Mouse (Mus musculus) midbrain, embryonic 15.5 days (tissue): ENCODE measurements around the gene Gm28230. TPM values are rescaled to one million over a fixed set of nuclear protein-coding genes. Genes with fewer than 3 reads are reported as not detected.

Experiments used
- ATAC-seq: fragments of 200-750 bp; cut with Nextera tagmentation; replicated peaks from 2 replicates; pipeline ENCODE4 v1.8.0; 2017; ENCODE audit warnings: moderate TSS enrichment
- H3K27ac ChIP-seq: fragments of 300-500 bp; sonication (generic); 2 replicates; pipeline ENCODE4 v1.5.1; 2015; ENCODE audit warnings: mild to moderate bottlenecking, inconsistent platforms
- H3K27me3 ChIP-seq: fragments of 300-500 bp; sonication (generic); replicated peaks from 2 replicates; pipeline ENCODE4 v1.6.1; 2015; ENCODE audit warnings: inconsistent platforms
- H3K36me3 ChIP-seq: fragments of 300-500 bp; sonication (generic); replicated peaks from 2 replicates; pipeline ENCODE4 v1.6.1; 2015; ENCODE audit warnings: inconsistent platforms
- H3K4me1 ChIP-seq: fragments of 300-500 bp; sonication (generic); 2 replicates; pipeline ENCODE4 v1.6.1; 2015; ENCODE audit warnings: inconsistent platforms
- H3K4me2 ChIP-seq: fragments of 300-500 bp; sonication (generic); 2 replicates; pipeline ENCODE4 v1.6.1; 2015; ENCODE audit warnings: inconsistent platforms, mild to moderate bottlenecking, moderate library complexity
- H3K4me3 ChIP-seq: fragments of 300-500 bp; sonication (generic); 2 replicates; pipeline ENCODE4 v1.5.1; 2015; ENCODE audit warnings: mild to moderate bottlenecking, inconsistent platforms
- H3K9ac ChIP-seq: fragments of 300-500 bp; sonication (generic); 2 replicates; pipeline ENCODE4 v1.6.1; 2015; ENCODE audit warnings: mild to moderate bottlenecking, inconsistent platforms
- H3K9me3 ChIP-seq: fragments of 300-500 bp; sonication (generic); 2 replicates; pipeline ENCODE4 v1.6.1; 2016; ENCODE audit warnings: inconsistent platforms
- WGBS: fragments of 180-500 bp; shearing (Covaris S2); methylation state at CpG from one replicate; pipeline ENCODE4 v1.1.7; 2015; ENCODE audit warnings: mixed read lengths; 5-methylcytosine and 5-hydroxymethylcytosine counted together
- polyA plus RNA-seq: library from polyadenylated mRNA; unstranded; fragments of >200 nt; fragmentation: Nextera tagmentation; extraction: Ambion mirVana; gene quantifications from 2 replicates; pipeline ENCODE4 v1.2.1, GENCODE M21; 2015

The Gm28230 gene
- polyA plus RNA-seq, 1 experiment from 2014 or later = not detected

GRCm38 (mm10) chr2:74734451-74734850 lies 7.9 kb downstream of the Gm28230 start:
- ATAC-seq = no peak
- Histone ChIP-seq H3K9me3 (no peaks in the 10 kb centered on the region), H3K36me3 (no peaks in the 10 kb centered on the region), H3K27me3 (peaks cover 94% of the 10 kb centered on the region), H3K9ac (no peak overlapping the region), H3K27ac (no peak overlapping the region), H3K4me2 (no peak overlapping the region), H3K4me1 (peaks cover 5% of the 10 kb centered on the region), H3K4me3 (no peak overlapping the region)
- under 1% methylated on average over 13 of the region's 13 CpGs for whole genome bisulfite sequencing

- no peak for ATAC-seq
- no peak overlapping the region for H3K9ac ChIP-seq
- H3K36me3 ChIP-seq = no peaks in the 10 kb centered on the region
- WGBS = under 1% methylated on average over 27 of the region's 27 CpGs
- no peak overlapping the region for H3K4me2 ChIP-seq
- no peaks in the 10 kb centered on the region for H3K9me3 ChIP-seq
- H3K27ac ChIP-seq = no peak overlapping the region
- H3K4me1 ChIP-seq = peaks cover 5% of the 10 kb centered on the region
- peaks cover 96% of the 10 kb centered on the region for H3K27me3 ChIP-seq
- H3K4me3 ChIP-seq = no peak overlapping the region
Observed at GRCm38 (mm10) chr2:74734996-74735811, 8.7 kb downstream of the Gm28230 start.

GRCm38 (mm10) chr2:74735851-74736687 lies 9.5 kb downstream of the Gm28230 start:
- Histone ChIP-seq H3K4me2 (no peak overlapping the region), H3K27ac (no peak overlapping the region), H3K27me3 (peaks cover 95% of the 10 kb centered on the region), H3K9ac (no peak overlapping the region), H3K4me3 (0 out of 2 replicates have a peak overlapping the region, but pooled peaks have one; percentile 8), H3K4me1 (peaks cover 5% of the 10 kb centered on the region), H3K36me3 (no peaks in the 10 kb centered on the region), H3K9me3 (no peaks in the 10 kb centered on the region)
- ATAC-seq = no peak
- WGBS = under 1% methylated on average over 42 of the region's 42 CpGs

- Histone ChIP-seq H3K9me3 (no peaks in the 10 kb centered on the region), H3K4me1 (peaks cover 5% of the 10 kb centered on the region), H3K36me3 (no peaks in the 10 kb centered on the region), H3K27ac (no peak overlapping the region), H3K27me3 (peaks cover 95% of the 10 kb centered on the region), H3K4me3 (no peak overlapping the region), H3K9ac (no peak overlapping the region), H3K4me2 (no peak overlapping the region)
- 4% methylated on average over 15 of the region's 15 CpGs for WGBS
- no peak for ATAC-seq
Observed at GRCm38 (mm10) chr2:74736688-74737577, 10.4 kb downstream of the Gm28230 start.

- H3K9ac ChIP-seq = no peak overlapping the region
- H3K36me3 ChIP-seq = no peaks in the 10 kb centered on the region
- H3K4me2 ChIP-seq = no peak overlapping the region
- H3K27me3 ChIP-seq = peaks cover 95% of the 10 kb centered on the region
- ATAC-seq = no peak
- no peak overlapping the region for H3K27ac ChIP-seq
- H3K4me3 ChIP-seq = no peak overlapping the region
- WGBS = 3% methylated on average over 7 of the region's 7 CpGs
- H3K9me3 ChIP-seq = no peaks in the 10 kb centered on the region
- H3K4me1 ChIP-seq = peaks cover 5% of the 10 kb centered on the region
Observed at GRCm38 (mm10) chr2:74737578-74738070, 11.1 kb downstream of the Gm28230 start.

GRCm38 (mm10) chr2:74738623-74739475 lies 12.3 kb downstream of the Gm28230 start:
- H3K9me3 ChIP-seq = no peaks in the 10 kb centered on the region
- no peak overlapping the region for H3K4me3 ChIP-seq
- H3K4me1 ChIP-seq = peaks cover 5% of the 10 kb centered on the region
- no peak overlapping the region for H3K9ac ChIP-seq
- H3K36me3 ChIP-seq = no peaks in the 10 kb centered on the region
- H3K4me2 ChIP-seq = no peak overlapping the region
- H3K27ac ChIP-seq = no peak overlapping the region
- peaks cover 97% of the 10 kb centered on the region for H3K27me3 ChIP-seq
- no peak for ATAC-seq
- WGBS = 2% methylated on average over 20 of the region's 20 CpGs

GRCm38 (mm10) chr2:74739476-74739800 lies 12.9 kb downstream of the Gm28230 start:
- Histone ChIP-seq H3K9me3 (no peaks in the 10 kb centered on the region), H3K36me3 (no peaks in the 10 kb centered on the region), H3K4me1 (peaks cover 5% of the 10 kb centered on the region), H3K9ac (no peak overlapping the region), H3K4me3 (no peak overlapping the region), H3K4me2 (no peak overlapping the region), H3K27ac (no peak overlapping the region), H3K27me3 (peaks cover 97% of the 10 kb centered on the region)
- WGBS = 3% methylated on average over 2 of the region's 2 CpGs
- no peak for ATAC-seq

GRCm38 (mm10) chr2:74739869-74740268 lies 13.3 kb downstream of the Gm28230 start:
- Histone ChIP-seq H3K4me3 (no peak overlapping the region), H3K9ac (no peak overlapping the region), H3K4me2 (no peak overlapping the region), H3K27me3 (peaks cover 97% of the 10 kb centered on the region), H3K27ac (no peak overlapping the region), H3K9me3 (no peaks in the 10 kb centered on the region), H3K36me3 (no peaks in the 10 kb centered on the region), H3K4me1 (peaks cover 5% of the 10 kb centered on the region)
- 2% methylated on average over 14 of the region's 14 CpGs for WGBS
- ATAC-seq = no peak

- Histone ChIP-seq H3K27ac (no peak overlapping the region), H3K4me1 (peaks cover 5% of the 10 kb centered on the region), H3K36me3 (no peaks in the 10 kb centered on the region), H3K27me3 (peaks cover 97% of the 10 kb centered on the region), H3K9me3 (no peaks in the 10 kb centered on the region), H3K4me3 (0 out of 2 replicates have a peak overlapping the region, but pooled peaks have one; percentile 5), H3K9ac (no peak overlapping the region), H3K4me2 (no peak overlapping the region)
- ATAC-seq = no peak
- under 1% methylated on average over 43 of the region's 43 CpGs for WGBS
Observed at GRCm38 (mm10) chr2:74740311-74741091, 14.0 kb downstream of the Gm28230 start.

- no peak for ATAC-seq
- H3K9ac ChIP-seq = no peak overlapping the region
- no peak overlapping the region for H3K27ac ChIP-seq
- no peak overlapping the region for H3K4me3 ChIP-seq
- WGBS = 28% methylated on average over 2 of the region's 3 CpGs
- peaks cover 97% of the 10 kb centered on the region for H3K27me3 ChIP-seq
- no peaks in the 10 kb centered on the region for H3K9me3 ChIP-seq
- no peak overlapping the region for H3K4me2 ChIP-seq
- no peaks in the 10 kb centered on the region; the same call in 1 of the 2 replicates for H3K4me1 ChIP-seq
- H3K36me3 ChIP-seq = no peaks in the 10 kb centered on the region
Observed at GRCm38 (mm10) chr2:74741252-74741978, 14.9 kb downstream of the Gm28230 start.
